Mouse (Mus musculus): Measurements from ENCODE around the gene Cbx2. TPM values are rescaled to one million over a fixed set of nuclear protein-coding genes. Genes with fewer than 3 reads are reported as not detected.

Gene Cbx2
- total RNA-seq, 2 experiments from 2014 or later = 0.79 to 1.1 TPM

DNA sequence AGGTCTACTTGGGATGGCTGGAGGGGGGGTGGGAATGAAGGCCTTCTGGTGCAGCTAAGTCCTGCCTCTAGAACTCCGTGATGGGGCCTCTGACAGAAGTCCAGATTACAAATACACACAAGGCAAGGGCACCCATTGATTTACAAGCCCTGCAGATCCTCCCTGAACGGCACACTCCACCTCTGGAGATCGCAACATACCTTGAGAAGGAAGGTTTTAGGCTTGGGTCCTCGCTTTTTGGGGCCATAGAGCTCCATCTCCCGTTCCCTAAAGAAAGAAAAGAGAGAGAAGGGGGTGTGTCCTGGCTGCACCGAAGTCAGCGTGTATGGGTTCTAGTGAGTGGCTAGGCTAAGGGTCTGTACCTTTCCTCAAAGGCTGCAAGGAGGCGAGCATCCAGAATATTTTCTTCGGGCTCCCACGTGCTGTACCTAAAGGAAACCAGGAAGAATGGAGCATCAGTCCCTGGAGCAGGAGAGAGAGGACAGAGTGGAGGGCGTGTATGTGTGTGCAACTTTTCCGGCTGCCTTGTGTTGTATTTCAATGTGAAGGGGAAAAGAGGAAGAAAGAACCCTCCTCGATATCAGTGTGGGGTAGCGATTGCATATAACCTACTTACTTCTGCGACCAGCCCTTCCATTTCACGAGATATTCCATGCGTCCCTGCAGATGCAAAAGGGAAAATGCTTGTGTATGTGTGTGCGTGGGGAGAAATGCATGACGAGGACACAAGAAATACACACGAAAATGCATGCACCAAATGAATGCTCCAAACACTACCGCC is 17.2 kb downstream of the Cbx2 start:
- no peak for DNase-seq
- intact Hi-C loops (cut with DNase I) = loop anchor here (5.0 kb wide), 2 partner anchors 47 to 87 kb away; partner anchors contain the start of gene Cbx4

DNA sequence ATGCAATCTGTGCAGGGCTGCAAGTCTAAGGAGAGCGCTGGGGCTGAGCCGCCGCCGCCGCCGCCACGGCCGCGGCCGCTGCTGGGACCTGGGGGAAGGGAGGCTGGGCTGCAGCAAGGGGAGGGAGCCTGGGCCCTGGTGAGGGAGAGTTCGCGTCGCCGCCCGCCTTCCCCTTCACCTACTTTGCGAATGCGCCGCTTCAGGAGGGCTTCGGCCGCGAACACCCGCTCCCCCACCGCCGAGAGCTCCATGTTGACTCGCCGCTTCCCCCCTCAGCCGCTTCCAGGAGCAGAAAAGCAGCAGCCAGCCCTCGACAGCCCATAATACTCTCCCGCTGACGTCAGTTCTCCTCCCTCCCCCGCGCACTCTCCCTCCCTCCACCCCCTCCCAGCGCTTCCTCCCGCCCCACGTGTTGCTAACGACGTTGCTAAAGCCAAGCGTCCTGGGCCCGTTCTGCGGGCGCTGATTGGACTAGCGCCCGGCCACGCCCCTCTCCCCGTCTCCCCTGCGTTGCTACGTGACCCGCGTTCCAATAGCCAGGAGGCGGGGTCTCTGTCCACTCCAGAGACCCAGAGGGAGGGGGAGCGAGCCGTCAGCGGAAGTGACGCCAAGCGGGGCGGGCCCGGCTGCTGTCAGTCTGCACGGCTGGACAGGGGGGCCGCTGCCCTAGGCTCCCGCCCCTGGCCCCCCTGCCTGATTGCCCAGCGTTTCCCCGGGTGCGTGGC is 18.0 kb downstream of the Cbx2 start, which contains the start of gene Cbx8:
Gene Cbx8, minus strand, starts transcription at position 370 of the 725 bp plus-strand sequence.
- peak; percentile 98 to 99 for DNase-seq
- intact Hi-C loops (cut with DNase I) = loop anchor here (5.0 kb wide), 1 partner anchor 87 kb away; no protein-coding TSS in a partner anchor

DNA sequence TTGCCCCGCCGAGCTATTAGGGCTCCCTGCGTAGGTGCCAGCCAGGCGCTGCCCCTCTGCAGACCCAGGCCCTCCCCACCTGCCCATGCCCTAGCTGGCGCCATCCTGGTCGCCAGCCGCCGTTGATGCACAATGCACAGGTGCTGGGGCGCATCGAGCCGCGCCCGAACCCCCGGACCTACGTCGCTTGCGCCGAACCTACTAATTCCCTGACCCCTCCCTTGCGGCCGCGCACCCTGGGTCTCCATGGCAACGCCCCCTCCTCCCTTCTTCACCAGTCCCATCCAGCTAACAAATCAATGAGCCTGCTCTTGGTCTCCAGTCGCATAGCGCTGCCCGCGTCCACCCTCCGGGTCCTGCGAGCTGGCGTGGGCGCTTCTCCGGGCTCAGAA is 18.6 kb downstream of the Cbx2 start:
- intact Hi-C loops (cut with DNase I) = loop anchor here (5.0 kb wide), 1 partner anchor 86 kb away; no protein-coding TSS in a partner anchor
- DNase-seq = no peak

DNA sequence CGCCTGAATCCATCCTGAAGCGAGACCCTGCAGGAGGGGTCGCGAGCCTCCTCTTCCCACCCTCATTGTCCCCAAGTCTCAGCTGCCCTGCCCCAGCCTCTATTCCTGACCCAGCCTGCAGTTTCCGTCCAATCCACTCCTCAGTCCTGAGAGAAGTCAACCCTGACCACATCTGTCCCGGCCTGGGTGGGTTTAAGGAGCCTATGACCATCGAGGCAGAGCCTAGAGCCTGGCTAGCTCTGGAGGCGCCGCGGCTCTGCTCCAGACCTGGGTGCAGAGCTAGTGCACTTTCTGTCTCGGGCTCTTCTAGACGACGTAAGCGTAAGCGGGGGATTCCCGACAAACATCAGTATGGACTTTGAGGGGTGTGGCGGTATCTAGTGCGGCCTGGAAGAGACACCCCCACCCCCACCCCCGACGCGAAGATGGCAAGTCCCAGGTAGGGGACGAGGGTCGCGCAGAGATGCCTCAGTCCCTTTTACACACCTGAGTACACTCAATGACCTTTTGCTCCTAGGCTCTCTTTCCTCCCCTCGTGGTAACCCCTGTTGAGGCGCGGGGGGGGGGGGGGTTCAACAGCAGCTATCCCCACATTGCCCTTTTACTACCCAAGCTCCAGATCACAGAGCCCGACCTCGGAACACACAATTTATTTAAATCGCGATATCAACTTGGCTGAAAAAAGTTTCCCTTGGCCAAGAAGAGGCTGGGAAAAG is 19.1 kb downstream of the Cbx2 start:
- intact Hi-C loops (cut with DNase I) = loop anchor here (5.0 kb wide), 1 partner anchor 85 kb away; no protein-coding TSS in a partner anchor
- no peak for DNase-seq

DNA sequence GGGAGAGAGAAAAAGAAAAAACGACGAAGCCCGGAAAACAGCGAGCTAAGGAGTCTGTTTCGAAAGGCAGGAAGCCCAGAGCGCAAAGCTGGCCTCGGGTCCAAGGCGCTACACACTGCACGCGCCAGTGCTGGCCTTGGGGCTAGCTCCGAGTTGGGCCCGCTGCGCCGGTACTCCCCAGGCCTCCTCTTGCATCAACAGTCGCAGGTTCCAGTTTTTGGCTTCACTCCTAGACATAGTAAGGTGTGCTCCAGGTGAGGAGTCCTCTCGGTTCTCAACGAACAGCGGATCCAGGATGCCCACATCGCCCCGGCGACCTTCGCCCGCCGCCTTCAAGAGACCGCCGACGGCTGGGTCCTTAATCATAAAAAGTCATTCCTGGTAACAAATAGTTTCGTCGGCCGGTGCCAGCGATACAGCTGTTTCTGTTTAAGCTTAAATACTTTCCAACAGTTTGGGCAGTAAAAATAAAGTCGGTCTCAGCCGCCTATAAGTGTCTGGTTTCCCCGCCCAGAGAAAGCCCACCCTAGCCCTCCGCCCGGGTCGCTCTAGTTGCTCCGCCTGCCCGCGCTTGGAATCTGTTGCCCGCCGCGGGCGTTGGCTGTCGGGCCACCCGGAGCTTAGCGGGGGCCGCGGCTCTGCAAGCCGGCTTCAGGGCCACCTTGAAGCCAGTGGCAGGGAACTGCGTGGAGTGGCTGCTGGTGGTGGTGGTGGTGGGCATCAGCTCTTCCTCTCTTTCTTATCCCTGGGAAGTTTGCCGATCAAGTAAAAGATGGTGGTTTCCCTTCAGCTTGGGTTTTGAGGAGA is 19.9 kb downstream of the Cbx2 start:
- no peak for DNase-seq
- intact Hi-C loops (cut with DNase I) = loop anchor here (5.0 kb wide), 1 partner anchor 85 kb away; no protein-coding TSS in a partner anchor

DNA sequence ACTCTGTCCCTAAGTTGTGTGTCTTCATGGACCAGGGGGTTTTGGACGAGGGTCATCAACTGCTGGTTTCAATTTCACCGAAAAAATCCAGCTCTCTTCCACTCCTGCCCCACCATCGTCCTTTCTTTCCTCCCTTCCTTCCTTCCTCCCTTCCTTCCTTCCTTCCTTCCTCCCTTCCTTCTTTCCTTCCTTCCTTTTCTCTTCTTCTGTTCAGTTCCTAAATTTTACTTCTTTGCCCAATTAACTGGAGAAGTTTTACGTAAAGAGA is 20.4 kb downstream of the Cbx2 start:
- intact Hi-C loops (cut with DNase I) = loop anchor here (5.0 kb wide), 1 partner anchor 84 kb away; no protein-coding TSS in a partner anchor
- DNase-seq = no peak

DNA sequence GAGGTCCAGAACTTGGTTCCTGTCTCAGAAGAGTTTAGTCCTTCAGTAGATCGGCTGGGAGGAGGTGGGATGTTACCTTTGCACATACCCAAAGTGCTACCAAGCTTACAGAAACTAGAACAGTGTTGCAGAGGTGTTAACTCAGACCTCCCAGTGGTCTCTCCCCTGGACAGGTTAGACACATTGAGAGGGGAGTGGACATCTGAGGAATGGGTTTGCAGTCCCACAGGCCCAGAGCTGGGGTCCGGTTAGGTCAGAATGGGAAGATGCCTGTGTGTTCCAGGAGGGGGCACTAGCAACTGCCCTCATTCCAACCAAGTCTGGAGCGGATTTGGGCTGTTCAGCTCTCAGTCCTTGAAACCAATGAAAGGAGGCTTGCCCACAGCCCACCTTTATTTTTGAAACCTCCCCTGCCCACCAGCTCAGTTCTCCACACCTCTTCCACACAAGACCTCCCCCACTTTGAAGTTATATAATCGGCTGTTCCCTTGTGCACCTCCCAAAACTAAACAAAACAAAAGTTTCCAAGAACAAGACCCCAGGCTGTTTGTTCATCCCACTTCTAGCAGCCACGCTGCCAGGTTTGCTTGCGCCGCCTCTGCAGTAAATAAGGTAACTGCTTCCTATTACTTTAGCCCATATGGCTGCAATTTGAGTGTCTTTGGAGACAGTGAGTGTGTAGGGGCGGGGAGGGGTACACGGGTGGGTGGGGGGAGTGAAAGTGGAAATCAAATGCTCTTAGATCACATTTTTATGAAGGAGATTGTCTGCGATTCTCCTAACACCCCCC is 21.2 kb downstream of the Cbx2 start:
- no peak for DNase-seq
- intact Hi-C loops (cut with DNase I) = loop anchor here (5.0 kb wide), 1 partner anchor 83 kb away; no protein-coding TSS in a partner anchor

DNA sequence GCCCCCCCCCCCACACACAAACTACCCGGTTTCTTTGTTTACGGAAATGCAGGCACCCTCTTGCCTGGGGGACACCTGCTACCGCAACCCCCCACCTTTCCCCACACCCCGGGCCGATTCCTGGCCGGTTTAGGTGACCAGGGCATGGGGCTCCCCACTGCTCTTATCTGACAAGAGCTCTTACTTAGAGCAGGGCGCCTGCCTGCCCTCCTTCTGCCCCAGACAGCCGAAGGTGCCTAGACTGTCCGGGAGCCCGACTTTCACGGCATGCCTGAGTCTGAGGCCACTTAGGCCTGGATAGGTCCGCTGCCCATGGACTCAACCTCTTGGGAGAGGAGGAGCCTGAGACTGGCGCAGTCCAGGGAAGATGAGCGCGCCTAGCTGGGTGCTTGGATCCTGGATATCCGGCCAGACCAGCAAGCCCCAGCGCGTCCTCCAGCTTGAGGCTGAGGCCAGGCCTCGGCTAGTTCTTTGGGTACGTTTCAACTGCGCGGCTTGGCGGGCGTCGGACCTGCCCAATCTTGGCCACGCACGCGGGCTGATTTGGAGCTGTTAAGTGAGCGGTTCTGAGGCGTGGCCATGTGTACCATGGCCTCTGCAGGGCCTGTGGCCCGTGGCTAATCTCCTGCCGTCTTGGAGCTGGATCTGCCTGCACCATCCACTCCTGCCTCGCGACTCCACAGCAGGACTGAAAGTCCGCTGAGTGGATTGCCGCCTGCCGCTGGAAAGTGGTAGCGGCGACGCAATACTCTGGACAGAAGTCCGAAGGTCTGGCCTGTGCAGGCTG is 22.0 kb downstream of the Cbx2 start:
- intact Hi-C loops (cut with DNase I) = loop anchor here (5.0 kb wide), 1 partner anchor 83 kb away; no protein-coding TSS in a partner anchor
- no peak for DNase-seq

DNA sequence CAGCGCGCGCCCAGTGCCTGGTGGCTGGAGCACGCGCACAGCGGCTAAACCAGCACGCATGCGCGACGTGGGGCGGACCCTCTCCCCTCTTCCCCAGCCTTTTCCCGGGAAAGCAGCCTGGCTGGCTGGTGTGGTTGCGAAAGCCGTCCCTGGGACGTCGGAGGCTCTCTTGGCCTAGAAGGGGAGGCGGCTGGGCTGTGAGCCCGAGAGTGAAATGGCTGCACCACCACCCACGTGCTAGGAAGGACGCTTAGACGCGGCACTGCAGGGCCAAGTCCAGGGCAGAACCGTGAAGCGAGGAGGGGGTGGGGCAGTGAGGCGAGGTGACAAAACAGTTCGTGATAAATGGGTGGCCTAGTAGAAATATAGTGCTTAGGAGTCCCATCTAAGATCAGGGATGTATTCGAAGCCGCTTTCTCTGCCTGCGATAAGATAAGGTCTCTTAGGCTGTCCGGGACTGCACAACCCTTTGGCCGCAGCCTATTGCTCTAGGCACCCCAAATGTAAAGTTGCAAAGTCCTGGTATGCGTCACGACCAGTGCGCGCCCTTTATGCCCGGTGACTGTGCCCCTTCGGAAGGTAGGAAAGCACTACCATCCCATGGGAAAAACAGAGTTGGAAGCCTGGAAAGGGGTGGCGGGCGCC is 24.0 kb downstream of the Cbx2 start:
- peak in 1 of 2 experiments; percentile 64 for DNase-seq
- intact Hi-C loops (cut with DNase I) = no loop called here

DNA sequence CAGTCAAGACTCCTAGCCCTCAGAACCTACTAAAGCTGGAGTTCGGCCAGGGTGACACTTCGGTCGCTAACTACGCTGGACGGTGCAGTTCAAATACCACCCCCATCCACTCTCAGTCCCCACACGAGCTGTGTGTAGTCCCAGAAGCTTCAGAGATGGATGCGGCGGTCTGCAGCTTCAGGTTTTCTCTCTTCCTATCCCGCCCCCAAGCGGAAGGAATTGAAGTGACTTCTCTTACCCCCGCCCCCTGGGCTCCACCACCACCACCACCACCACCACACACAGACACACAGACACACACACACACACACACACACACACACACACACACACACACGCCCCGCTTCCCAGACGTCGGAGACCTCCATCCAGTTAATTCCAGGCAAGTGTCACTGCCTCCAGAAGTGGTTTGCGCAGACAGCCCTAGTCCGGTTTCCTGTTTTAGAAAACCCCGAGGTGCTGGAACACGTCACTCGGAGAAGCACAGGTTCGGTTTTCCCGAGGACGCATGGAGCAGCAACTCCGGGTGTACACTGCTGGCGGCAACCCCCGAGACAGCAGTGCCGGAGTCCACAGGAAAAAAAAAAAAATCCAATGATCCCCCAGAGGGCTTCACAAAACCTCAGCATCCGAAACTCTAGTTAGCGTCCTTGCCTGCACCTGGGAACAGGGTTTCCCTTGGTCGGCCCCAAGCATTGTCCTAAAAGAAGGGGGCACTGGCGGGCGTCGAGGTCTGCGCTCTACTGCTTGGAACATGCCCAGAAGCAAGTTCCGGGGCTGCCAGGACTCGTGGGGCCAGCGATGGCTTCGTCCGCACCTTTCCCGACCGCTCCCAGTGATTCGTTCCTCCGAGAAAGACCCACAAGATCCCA is 24.7 kb downstream of the Cbx2 start:
- no peak for DNase-seq
- intact Hi-C loops (cut with DNase I) = no loop called here

DNA sequence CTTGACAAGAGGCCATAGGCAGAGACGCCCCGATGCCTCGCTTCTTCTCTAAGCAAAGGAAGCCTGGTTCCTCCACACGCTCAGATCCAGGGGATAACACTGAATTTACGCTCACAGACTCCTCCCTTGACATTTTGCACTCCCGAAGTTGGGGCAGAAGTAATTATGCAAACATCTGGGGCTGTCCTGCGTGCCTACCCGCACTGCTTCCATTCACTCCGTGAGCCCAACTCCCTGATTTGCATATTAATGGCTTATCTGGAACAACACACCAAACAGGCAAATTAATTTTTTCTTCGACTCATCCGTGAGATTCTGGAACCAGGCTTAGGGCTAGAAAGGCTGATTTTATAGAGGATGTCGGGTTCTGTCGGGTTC is 25.4 kb downstream of the Cbx2 start:
- no peak for DNase-seq
- intact Hi-C loops (cut with DNase I) = no loop called here

DNA sequence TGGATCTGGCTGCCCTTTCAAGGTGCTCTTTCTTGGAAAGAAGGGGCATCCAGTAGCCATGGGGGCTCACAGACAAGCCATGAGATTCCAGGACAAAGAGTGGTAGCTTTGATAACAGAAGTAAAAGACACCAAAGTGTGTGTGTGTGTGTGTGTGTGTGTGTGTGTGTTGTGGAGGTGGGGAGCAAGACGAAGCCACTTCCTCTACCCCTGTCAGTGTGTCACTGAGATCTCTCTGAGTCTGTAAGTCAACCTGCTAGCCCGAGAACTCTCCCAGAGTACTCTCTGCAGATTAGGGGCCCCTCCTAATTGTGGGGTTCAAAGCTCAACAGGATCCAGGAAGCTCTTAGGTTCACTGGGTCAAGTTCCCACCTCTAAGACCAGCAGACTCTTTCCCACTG is 27.6 kb downstream of the Cbx2 start:
- intact Hi-C loops (cut with DNase I) = no loop called here
- no peak for DNase-seq

DNA sequence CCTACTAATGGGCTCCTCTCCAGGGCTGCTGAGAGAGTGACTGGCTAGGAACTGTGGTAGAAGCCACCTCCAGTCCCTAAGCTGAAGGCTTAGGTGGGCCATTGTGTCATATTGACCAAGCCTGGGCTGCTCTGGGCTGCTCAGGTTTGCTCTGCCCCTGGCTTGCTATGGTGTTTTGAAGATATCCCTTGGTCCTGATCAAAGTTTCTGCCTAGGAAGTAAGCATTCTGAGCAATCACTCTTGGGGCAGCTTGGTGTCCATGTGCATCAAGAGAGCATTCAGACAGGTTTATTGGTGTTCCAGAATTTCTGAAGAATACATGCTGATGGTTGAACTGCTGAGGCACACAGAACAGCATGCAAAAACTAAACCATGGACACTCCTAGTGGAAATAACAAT is 28.7 kb downstream of the Cbx2 start:
- no peak for DNase-seq
- intact Hi-C loops (cut with DNase I) = no loop called here

DNA sequence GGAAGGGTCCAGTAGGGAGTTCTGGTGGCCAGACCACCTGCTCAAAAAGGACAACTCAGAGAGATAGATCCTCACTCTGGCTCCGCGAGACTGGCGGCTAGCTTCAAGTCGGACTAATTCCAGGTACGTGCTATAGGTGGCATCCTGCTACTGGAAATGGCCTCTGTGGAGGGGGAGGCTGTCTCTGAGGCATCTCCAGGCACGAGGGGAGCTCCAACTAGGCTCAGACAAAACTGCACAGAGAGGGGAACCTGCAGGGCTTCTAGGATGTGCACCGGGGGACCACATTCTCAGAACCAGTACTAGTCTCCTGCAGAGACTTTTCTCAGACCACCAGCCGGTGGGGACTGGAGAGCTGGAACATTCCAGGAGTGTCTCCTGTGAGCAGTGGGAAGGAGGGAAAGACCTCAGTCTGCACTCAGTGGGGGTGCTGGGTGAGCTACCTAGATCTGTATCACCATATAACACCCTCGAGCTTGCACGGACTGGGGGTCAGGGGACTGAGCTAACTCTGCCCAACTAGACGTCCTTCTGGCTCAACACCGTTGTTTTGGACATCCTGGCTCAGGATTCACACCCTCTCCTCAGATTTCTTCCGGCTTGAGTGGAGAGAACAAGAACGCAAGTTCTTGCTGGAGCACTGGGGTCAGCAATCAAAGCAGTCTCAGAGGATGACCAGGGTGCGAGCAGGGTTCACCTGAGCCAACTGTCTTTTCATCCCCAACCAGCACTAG is 29.3 kb downstream of the Cbx2 start:
- DNase-seq = no peak

DNA sequence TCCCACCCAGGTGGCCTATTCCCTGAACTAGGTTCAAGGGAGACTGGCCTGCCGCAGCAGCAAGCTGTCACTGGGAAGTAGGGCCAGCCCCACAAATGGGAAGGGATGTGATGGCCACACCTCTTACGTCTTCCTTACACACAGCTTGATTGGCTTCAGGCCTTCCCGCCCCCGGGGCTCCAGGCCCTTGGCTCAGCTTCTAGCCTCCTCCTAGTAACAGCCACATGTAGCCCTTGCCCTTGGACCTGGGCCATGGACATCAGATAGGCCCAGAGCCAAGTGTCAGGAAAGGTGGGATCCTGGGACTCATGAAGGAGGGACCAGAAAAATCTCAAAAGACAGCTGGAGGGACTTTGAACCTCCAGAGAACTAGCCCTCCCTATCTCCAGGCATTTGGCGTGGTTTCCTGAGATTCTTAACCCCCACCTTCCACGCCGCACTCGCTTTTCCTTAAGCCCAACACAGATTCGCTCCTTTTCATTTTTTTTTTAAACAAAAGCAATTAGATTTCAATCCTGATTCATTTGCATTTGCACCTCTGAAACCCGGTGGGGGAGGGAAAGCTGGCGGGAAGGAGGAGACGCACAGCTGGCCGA is 30.0 kb downstream of the Cbx2 start:
- peak in 1 of 2 experiments; percentile 18 for DNase-seq
- intact Hi-C loops (cut with DNase I) = loop anchor here (1.0 to 2.0 kb wide), 2 partner anchors 30 to 138 kb away; no protein-coding TSS in a partner anchor

More for the DNA sequence above, 29.3 kb downstream of the Cbx2 start:
- intact Hi-C loops (cut with DNase I) = loop anchor here (1.0 to 2.0 kb wide), 2 partner anchors 31 to 138 kb away; no protein-coding TSS in a partner anchor

DNA sequence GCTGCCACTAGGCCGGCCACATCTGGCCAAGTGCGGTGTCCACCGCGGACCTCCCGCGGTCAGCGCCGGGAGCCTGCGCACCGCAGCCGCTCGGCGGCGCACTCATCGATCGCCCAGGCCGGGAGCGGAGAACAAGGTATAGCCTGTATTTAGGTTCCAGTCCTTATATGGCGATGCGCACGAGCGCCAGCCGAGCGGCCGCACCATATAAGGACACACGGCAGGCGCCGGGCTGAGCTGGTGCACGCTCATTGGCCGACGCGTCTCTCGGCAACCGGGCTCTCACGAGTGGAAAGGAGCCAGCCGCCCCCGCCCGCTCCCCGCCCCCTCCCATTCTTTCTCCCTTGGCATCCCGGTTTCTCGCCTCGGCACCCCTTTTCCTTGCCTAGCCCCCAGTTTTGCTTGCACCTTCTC is 30.5 kb downstream of the Cbx2 start:
- intact Hi-C loops (cut with DNase I) = loop anchor here (2.0 kb wide), 1 partner anchor 30 kb away; no protein-coding TSS in a partner anchor
- peak; percentile 45 to 51 for DNase-seq

Data from gastrocnemius, postnatal 36 days (tissue).